Mouse (Mus musculus) liver, postnatal 0 days (tissue): Measurements from ENCODE around the gene Ctxn1. TPM values are rescaled to one million over a fixed set of nuclear protein-coding genes. Genes with fewer than 3 reads are reported as not detected.
"Not testable (repeated sequence)": the region's sequence is repeated elsewhere in the genome, so short reads cannot be mapped to it uniquely, and the experiment has no call there.

Source experiments
- ATAC-seq: fragments of 200-750 bp; cut with Nextera tagmentation; 2 replicates; pipeline ENCODE4 v1.8.0; 2017; ENCODE audit warnings: mild to moderate bottlenecking, moderate library complexity
- DNase-seq: peaks from one replicate; pipeline ENCODE4 v3.0.0-alpha.2; 2016
- H3K27ac ChIP-seq: fragments of 300-500 bp; sonication (generic); 2 replicates; pipeline ENCODE4 v1.5.1; 2014; ENCODE audit warnings: antibody characterized with exemption, moderate library complexity, mild to moderate bottlenecking, low read depth
- H3K27me3 ChIP-seq: fragments of 300-500 bp; sonication (generic); 2 replicates; pipeline ENCODE4 v1.6.1; 2014; ENCODE audit warnings: low read length, control low read depth, mixed read lengths; ENCODE audit not compliant: insufficient read depth
- H3K36me3 ChIP-seq: fragments of 300-500 bp; sonication (generic); replicated peaks from 2 replicates; pipeline ENCODE4 v1.6.1; 2014; ENCODE audit warnings: mild to moderate bottlenecking, control low read depth, low read length, moderate library complexity, mixed read lengths; ENCODE audit not compliant: insufficient read depth
- H3K4me1 ChIP-seq: fragments of 300-500 bp; sonication (generic); 2 replicates; pipeline ENCODE4 v1.6.1; 2014; ENCODE audit warnings: antibody characterized with exemption, mild to moderate bottlenecking, control low read depth; ENCODE audit not compliant: insufficient read depth
- H3K4me2 ChIP-seq: fragments of 300-500 bp; sonication (generic); 2 replicates; pipeline ENCODE4 v1.6.1; 2014; ENCODE audit warnings: low read depth, mild to moderate bottlenecking, low read length, moderate library complexity, mixed read lengths
- H3K4me3 ChIP-seq: fragments of 300-500 bp; sonication (generic); 2 replicates; pipeline ENCODE4 v1.5.1; 2014; ENCODE audit warnings: low read depth, low read length
- H3K9ac ChIP-seq: fragments of 300-500 bp; sonication (generic); replicated peaks from 2 replicates; pipeline ENCODE4 v1.6.1; 2014; ENCODE audit warnings: mild to moderate bottlenecking, moderate library complexity
- H3K9me3 ChIP-seq: fragments of 300-500 bp; sonication (generic); 2 replicates; pipeline ENCODE4 v1.6.1; 2016; ENCODE audit warnings: mild to moderate bottlenecking, control low read depth, low read length, mixed read lengths
- CTCF ChIP-seq: sonication (generic); IDR thresholded peaks from 2 replicates; pipeline ENCODE4 v1.5.1; 2016; ENCODE audit warnings: antibody characterized with exemption, low read depth
- EP300 ChIP-seq: IDR thresholded peaks from 2 replicates; pipeline ENCODE4 v1.6.1; 2016; ENCODE audit warnings: antibody characterized with exemption, low read depth, mild to moderate bottlenecking
- WGBS: fragments of 180-500 bp; shearing (Covaris S2); extraction: QIAGEN DNeasy Blood & Tissue Kit; methylation state at CpG from one replicate; pipeline ENCODE4 v1.1.7; 2014; ENCODE audit not compliant: insufficient replicate concordance; 5-methylcytosine and 5-hydroxymethylcytosine counted together
- polyA plus RNA-seq: library from polyadenylated mRNA; unstranded; fragments of >200 nt; fragmentation: Nextera tagmentation; extraction: Ambion mirVana; gene quantifications from 2 replicates; pipeline ENCODE4 v1.2.1, GENCODE M21; 2015

The Ctxn1 gene
- polyA plus RNA-seq, 1 experiment from 2014 or later: 2.0 TPM

DNA sequence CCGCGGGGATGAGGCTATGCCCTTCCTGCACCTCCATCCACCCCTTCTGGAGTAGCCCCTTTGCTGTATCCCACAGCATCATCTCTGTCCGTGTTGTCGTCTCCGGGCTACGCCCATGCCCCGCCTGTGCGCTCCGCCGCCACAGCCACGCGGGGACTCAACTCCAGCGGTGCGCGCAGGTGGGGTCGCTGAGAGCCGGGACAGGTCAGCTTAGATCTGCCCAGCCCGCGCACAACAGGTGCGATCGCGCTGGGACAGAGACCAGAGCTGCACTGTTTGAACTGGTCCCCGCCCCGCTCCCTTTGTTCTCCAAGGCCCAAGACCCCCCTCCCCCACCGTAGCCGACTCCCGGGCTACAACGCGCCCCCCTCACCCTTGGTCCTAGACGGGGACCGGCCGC is 396 bp downstream of the Ctxn1 start:
- WGBS: 1% methylated on average over 24 of the region's 32 CpGs
- Histone ChIP-seq H3K4me2 (peak overlapping the region; percentile 100), H3K27ac (no peak overlapping the region), H3K9me3 (no peaks in the 10 kb centered on the region), H3K9ac (peak overlapping the region; percentile 62), H3K27me3 (no peaks in the 10 kb centered on the region), H3K36me3 (peaks cover 36% of the 10 kb centered on the region), H3K4me1 (peaks cover 22% of the 10 kb centered on the region), H3K4me3 (peak overlapping the region; percentile 61)
- DNase-seq: no peak
- ATAC-seq: peak; percentile 66
- TF ChIP-seq EP300 (no peak), CTCF (no peak)

DNA sequence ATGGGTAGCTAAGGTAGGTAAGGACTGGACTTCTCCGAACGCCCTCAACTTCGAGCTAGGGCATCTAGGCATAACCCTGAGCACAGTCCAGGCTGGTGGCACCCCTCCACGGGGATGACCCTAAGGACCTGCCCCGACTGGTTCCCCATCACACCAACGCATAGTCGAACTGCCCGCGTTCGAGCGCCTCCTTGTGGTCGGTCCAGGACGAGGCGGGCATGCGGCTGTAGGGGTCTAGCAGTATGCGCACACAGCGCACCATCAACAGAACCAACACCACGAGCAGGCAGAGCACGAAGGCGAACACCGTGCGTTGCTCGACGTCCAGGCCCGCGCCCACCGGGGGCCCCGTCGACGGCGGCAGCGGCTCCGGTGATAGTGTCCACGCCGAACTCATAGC is 841 bp downstream of the Ctxn1 start:
- Histone ChIP-seq H3K4me1 (peaks cover 23% of the 10 kb centered on the region), H3K4me3 (peak overlapping the region; percentile 61), H3K36me3 (peaks cover 33% of the 10 kb centered on the region), H3K27ac (no peak overlapping the region), H3K9me3 (no peaks in the 10 kb centered on the region), H3K4me2 (peak overlapping the region; percentile 100), H3K27me3 (no peaks in the 10 kb centered on the region), H3K9ac (peak overlapping the region; percentile 62)
- no peak for TF ChIP-seq EP300
- TF ChIP-seq CTCF: peak; percentile 94
- DNase-seq (peak; percentile 85), ATAC-seq (peak; percentile 57)
- WGBS: 7% methylated on average over 34 of the region's 35 CpGs

GRCm38 (mm10) chr8:4257350-4257749 is 1.7 kb downstream of the Ctxn1 start:
- WGBS: 83% methylated on average over 4 of the region's 4 CpGs
- Histone ChIP-seq H3K27me3 (no peaks in the 10 kb centered on the region), H3K9me3 (no peaks in the 10 kb centered on the region), H3K27ac (no peak overlapping the region), H3K4me3 (no peak overlapping the region), H3K4me1 (peaks cover 27% of the 10 kb centered on the region), H3K4me2 (no peak overlapping the region), H3K9ac (no peak overlapping the region), H3K36me3 (peaks cover 30% of the 10 kb centered on the region)
- DNase-seq (no peak), ATAC-seq (no peak)
- no peak for TF ChIP-seq CTCF
- TF ChIP-seq EP300: no peak

- ATAC-seq: no peak
- no peaks in the 10 kb centered on the region for H3K27me3 ChIP-seq
- H3K36me3 ChIP-seq: peaks cover 26% of the 10 kb centered on the region
Measured at GRCm38 (mm10) chr8:4256911-4257310, 2.2 kb downstream of the Ctxn1 start.

DNA sequence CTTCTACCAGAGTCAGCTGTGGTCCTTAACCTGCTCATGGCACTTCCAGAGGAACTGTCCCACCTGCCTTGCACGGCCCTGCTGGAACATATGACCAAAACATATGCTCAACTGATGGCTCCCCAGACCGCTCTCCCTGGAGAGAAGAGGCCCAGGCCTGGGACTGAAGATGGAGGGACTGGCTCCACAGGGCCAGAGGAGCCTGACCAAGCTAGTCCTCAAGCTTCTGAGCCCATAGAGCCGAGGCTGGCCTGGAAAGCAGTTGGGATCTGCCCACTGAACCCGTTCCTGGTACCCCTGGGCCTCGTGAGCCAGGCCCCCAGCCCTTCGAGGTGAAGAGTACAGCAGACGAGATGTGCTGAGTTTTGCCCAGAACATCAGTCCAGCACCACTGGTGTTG is 3.6 kb downstream of the Ctxn1 start:
- H3K9me3 ChIP-seq, H3K4me3 ChIP-seq, ATAC-seq, H3K9ac ChIP-seq, H3K27ac ChIP-seq, H3K27me3 ChIP-seq, DNase-seq, H3K4me2 ChIP-seq: not testable (repeated sequence)
- Histone ChIP-seq H3K4me1 (peaks cover 29% of the 10 kb centered on the region), H3K36me3 (peaks cover 13% of the 10 kb centered on the region)
- WGBS: 77% methylated on average over 7 of the region's 7 CpGs

More at GRCm38 (mm10) chr8:4256911-4257310, 2.2 kb downstream of the Ctxn1 start:
- Histone ChIP-seq H3K9me3 (no peaks in the 10 kb centered on the region), H3K4me3 (no peak overlapping the region), H3K4me1 (peaks cover 29% of the 10 kb centered on the region), H3K4me2 (no peak overlapping the region), H3K9ac (no peak overlapping the region), H3K27ac (no peak overlapping the region)
- TF ChIP-seq CTCF: no peak
- TF ChIP-seq EP300: no peak
- DNase-seq: no peak
- WGBS: 78% methylated on average over 4 of the region's 4 CpGs

DNA sequence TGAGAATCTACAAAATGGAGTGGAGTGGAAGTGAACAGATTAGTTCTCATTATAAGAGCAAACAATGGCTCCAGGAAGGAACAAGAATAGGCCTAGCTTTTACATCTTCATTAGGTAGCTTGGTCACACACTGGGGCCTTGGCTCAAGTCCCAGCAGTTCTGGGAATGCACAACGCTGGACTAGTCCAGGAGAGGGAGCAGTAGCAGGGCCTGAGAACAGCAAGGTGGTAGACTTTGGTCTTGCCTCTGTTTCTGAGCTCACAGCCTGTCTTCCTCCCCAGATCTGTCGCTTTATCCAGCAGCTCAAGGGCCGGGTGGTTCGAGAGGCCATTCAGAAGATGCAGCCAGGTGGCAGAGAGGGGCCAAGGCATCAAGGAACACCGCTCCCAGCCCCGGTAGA is 5.1 kb downstream of the Ctxn1 start:
- Histone ChIP-seq H3K27ac (no peak overlapping the region), H3K4me2 (peak overlapping the region; percentile 85), H3K27me3 (no peaks in the 10 kb centered on the region), H3K9ac (no peak overlapping the region), H3K4me3 (peak overlapping the region; percentile 93), H3K36me3 (peaks cover 7% of the 10 kb centered on the region), H3K4me1 (peaks cover 24% of the 10 kb centered on the region), H3K9me3 (no peaks in the 10 kb centered on the region)
- peak; percentile 43 for DNase-seq
- WGBS: 63% methylated on average over 6 of the region's 6 CpGs
- TF ChIP-seq EP300: no peak
- peak; percentile 53 for TF ChIP-seq CTCF
- ATAC-seq: no peak
